Mouse (Mus musculus) midbrain, embryonic 11.5 days (tissue): ENCODE results near the gene Arhgef28. TPM values are rescaled to one million over a fixed set of nuclear protein-coding genes. Genes with fewer than 3 reads are reported as not detected.

Experiments
- ATAC-seq: fragments of 200-750 bp; cut with Nextera tagmentation; 2 replicates; pipeline ENCODE4 v1.8.0; 2017; ENCODE audit warnings: moderate TSS enrichment, moderate library complexity; ENCODE audit not compliant: low FRiP score
- DNase-seq: peaks from one replicate; pipeline ENCODE4 v3.0.0; 2015; ENCODE audit warnings: low spot score; ENCODE audit errors: missing footprints
- H3K27ac ChIP-seq: fragments of 300-500 bp; sonication (generic); 2 replicates; pipeline ENCODE4 v1.5.1; 2014; ENCODE audit warnings: low read depth, low read length
- H3K27me3 ChIP-seq: fragments of 300-500 bp; sonication (generic); 2 replicates; pipeline ENCODE4 v1.6.1; 2014; ENCODE audit warnings: mild to moderate bottlenecking, low read length, moderate library complexity, mixed read lengths; ENCODE audit not compliant: control insufficient read depth, insufficient read depth
- H3K36me3 ChIP-seq: fragments of 300-500 bp; sonication (generic); 2 replicates; pipeline ENCODE4 v1.6.1; 2014; ENCODE audit warnings: mild to moderate bottlenecking, low read length, moderate library complexity, mixed read lengths; ENCODE audit not compliant: control insufficient read depth, insufficient read depth
- H3K4me1 ChIP-seq: fragments of 300-500 bp; sonication (generic); 2 replicates; pipeline ENCODE4 v1.6.1; 2014; ENCODE audit warnings: low read length; ENCODE audit not compliant: control insufficient read depth, insufficient read depth
- H3K4me2 ChIP-seq: fragments of 300-500 bp; sonication (generic); 2 replicates; pipeline ENCODE4 v1.6.1; 2014; ENCODE audit warnings: mild to moderate bottlenecking, moderate library complexity
- H3K4me3 ChIP-seq: fragments of 300-500 bp; sonication (generic); 2 replicates; pipeline ENCODE4 v1.5.1; 2014; ENCODE audit warnings: low read depth, low read length
- H3K9ac ChIP-seq: fragments of 300-500 bp; sonication (generic); 2 replicates; pipeline ENCODE4 v1.6.1; 2014; ENCODE audit warnings: low read length
- H3K9me3 ChIP-seq: fragments of 300-500 bp; sonication (generic); 2 replicates; pipeline ENCODE4 v1.6.1; 2016; ENCODE audit warnings: low read length; ENCODE audit not compliant: control insufficient read depth
- WGBS: fragments of 180-500 bp; shearing (Covaris S2); extraction: QIAGEN DNeasy Blood & Tissue Kit; methylation state at CpG from one replicate; pipeline ENCODE4 v1.1.7; 2014; 5-methylcytosine and 5-hydroxymethylcytosine counted together
- polyA plus RNA-seq: library from polyadenylated mRNA; unstranded; fragments of >200 nt; fragmentation: Nextera tagmentation; extraction: Ambion mirVana; gene quantifications from 2 replicates; pipeline ENCODE4 v1.2.1, GENCODE M21; 2014

Arhgef28 gene
- polyA plus RNA-seq, 1 experiment from 2014 or later = 6.7 TPM

DNA sequence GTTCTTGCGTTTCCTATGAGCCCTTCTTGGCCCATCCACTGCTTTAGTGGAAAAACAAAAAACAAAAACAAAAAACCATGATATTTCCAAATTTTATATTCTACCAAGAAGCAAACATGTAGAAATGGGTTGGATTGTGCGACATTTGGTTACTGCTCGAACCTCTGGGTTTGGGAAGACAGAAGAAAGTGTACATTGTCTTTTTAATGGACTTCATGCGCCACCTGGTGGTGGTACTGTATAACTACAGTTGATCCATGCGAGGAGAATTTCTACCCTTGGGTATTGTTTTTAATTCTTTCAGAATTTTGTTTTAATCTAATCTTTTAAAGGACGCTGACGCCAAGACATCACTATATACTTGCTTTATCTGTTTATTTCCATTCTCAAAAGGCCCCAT, 268.3 kb downstream of the Arhgef28 start:
- ATAC-seq = no peak
- DNase-seq = peak; percentile 96
- no peaks in the 10 kb centered on the region for H3K9me3 ChIP-seq
- no peak overlapping the region for H3K4me2 ChIP-seq
- no peak overlapping the region for H3K9ac ChIP-seq
- H3K36me3 ChIP-seq = no peaks in the 10 kb centered on the region
- no peak overlapping the region for H3K4me3 ChIP-seq
- 22% methylated on average over 7 of the region's 7 CpGs for WGBS
- no peak overlapping the region for H3K27ac ChIP-seq
- no peaks in the 10 kb centered on the region; the same call in 1 of the 2 replicates for H3K4me1 ChIP-seq
- H3K27me3 ChIP-seq = no peaks in the 10 kb centered on the region

DNA sequence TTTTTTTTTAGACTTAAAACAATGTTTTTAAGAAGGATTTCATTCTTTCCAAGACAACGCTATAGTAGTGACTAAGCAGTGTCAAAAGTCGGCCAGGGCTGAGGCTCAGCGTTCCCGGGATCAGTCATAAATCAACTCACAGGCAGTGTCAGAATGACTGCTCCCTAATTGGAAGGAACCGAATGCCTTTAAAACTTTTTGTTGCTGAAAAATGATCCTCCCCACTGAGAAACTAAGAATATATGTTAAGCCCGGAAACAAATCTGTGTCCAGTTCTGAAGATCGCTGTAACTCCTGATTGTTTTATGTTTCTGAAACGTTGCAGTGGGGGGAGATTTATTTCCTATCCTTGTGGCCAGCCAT, 278.1 kb downstream of the Arhgef28 start:
- Histone ChIP-seq H3K4me1 (no peaks in the 10 kb centered on the region), H3K27me3 (no peaks in the 10 kb centered on the region), H3K36me3 (no peaks in the 10 kb centered on the region), H3K27ac (no peak overlapping the region), H3K4me3 (no peak overlapping the region), H3K9ac (no peak overlapping the region), H3K9me3 (no peaks in the 10 kb centered on the region), H3K4me2 (no peak overlapping the region)
- DNase-seq (no peak), ATAC-seq (no peak)
- 73% methylated on average over 8 of the region's 8 CpGs for WGBS

DNA sequence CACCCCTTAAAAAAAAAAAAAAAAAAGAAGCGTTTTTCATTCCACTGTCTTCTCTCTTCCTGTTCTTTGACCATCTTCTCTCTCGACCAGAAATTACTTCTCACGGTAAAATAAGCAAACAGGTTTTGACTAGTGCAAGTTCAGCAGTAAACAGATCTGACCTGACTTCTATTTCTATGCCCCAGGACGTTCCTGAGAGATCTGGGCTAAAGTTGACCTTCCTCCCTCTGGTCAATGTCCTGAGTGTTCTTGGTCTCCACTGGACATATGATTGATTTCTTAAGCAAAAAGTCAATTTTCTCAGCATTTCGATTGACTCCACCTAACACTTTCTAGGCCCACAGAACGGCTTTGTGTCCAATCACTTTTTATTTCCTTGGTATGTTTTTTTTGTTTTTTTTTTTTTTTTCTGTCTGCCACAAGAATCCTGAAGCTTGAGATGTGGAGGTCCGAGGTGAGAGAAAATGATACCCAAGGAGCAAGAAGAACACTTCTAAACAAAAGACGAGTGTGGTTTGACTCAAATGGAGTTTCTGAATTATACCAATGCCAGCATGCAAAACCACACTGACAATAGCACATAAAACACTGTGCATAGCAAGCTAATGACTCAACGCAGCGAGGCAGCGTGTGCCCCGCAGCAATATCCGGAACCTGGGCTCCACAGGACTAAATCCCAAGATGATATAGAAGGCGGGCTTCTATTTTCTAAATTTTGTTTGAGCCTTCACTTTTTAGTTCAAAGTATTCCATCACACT, 278.7 kb downstream of the Arhgef28 start:
- no peak overlapping the region for H3K4me3 ChIP-seq
- no peaks in the 10 kb centered on the region for H3K9me3 ChIP-seq
- H3K4me2 ChIP-seq = no peak overlapping the region
- no peaks in the 10 kb centered on the region for H3K36me3 ChIP-seq
- DNase-seq = no peak
- H3K27ac ChIP-seq = no peak overlapping the region
- no peaks in the 10 kb centered on the region for H3K4me1 ChIP-seq
- H3K27me3 ChIP-seq = no peaks in the 10 kb centered on the region
- no peak for ATAC-seq
- no peak overlapping the region for H3K9ac ChIP-seq
- 80% methylated on average over 14 of the region's 14 CpGs for WGBS

DNA sequence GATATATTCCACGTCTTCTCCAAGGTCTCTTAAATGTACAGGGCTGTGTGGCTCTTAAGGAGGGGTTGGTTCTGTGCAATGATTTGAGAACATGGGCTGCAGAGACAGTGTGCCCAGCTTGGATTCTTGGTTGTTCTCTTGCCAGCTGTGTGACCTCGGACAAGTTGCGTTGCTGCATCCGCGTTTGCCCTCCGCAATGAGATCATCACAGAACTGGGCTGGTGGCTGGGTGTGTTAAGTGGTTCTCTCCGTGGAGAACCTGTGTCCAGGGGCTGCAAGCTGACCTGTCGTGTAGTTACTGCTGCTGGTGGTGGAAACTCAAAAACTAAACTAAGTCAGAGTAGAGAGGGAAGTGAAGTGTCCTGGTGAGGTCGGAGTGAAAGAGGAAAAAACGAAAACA, 279.9 kb downstream of the Arhgef28 start:
- ATAC-seq (no peak), DNase-seq (no peak)
- no peaks in the 10 kb centered on the region for H3K36me3 ChIP-seq
- no peak overlapping the region for H3K27ac ChIP-seq
- H3K4me1 ChIP-seq = no peaks in the 10 kb centered on the region
- H3K4me2 ChIP-seq = no peak overlapping the region
- 91% methylated on average over 10 of the region's 10 CpGs for WGBS
- no peaks in the 10 kb centered on the region for H3K9me3 ChIP-seq
- H3K9ac ChIP-seq = no peak overlapping the region
- H3K4me3 ChIP-seq = no peak overlapping the region
- H3K27me3 ChIP-seq = no peaks in the 10 kb centered on the region

DNA sequence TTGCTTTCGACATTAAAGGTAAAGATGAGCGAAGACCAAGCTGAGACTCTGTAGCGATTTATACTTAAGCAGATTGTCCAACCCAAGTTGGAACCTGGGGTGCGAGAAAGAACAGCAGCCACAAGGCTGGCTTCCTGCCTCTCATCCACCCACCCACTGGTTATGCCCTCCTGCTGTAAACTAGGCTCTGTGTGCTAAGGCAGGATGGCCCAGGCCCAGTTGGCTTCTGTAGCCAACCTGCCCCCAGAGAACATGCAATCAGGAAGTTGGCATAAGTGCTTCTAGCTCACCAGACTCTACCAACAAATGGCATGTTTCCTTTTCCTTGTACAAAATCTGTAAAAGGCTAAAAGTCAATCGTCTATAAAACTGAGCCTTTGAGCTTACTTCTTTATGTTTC, 283.2 kb downstream of the Arhgef28 start:
- no peaks in the 10 kb centered on the region for H3K36me3 ChIP-seq
- peaks cover 6% of the 10 kb centered on the region; the same call in 1 of the 2 replicates for H3K27me3 ChIP-seq
- no peak overlapping the region for H3K4me2 ChIP-seq
- H3K27ac ChIP-seq = no peak overlapping the region
- H3K4me1 ChIP-seq = 0 out of 2 replicates have a peak, but pooled peaks cover 2% of the 10 kb centered on the region
- H3K4me3 ChIP-seq = no peak overlapping the region
- no peak overlapping the region for H3K9ac ChIP-seq
- H3K9me3 ChIP-seq = no peaks in the 10 kb centered on the region
- DNase-seq (no peak), ATAC-seq (no peak)
- WGBS = 94% methylated on average over 5 of the region's 5 CpGs

DNA sequence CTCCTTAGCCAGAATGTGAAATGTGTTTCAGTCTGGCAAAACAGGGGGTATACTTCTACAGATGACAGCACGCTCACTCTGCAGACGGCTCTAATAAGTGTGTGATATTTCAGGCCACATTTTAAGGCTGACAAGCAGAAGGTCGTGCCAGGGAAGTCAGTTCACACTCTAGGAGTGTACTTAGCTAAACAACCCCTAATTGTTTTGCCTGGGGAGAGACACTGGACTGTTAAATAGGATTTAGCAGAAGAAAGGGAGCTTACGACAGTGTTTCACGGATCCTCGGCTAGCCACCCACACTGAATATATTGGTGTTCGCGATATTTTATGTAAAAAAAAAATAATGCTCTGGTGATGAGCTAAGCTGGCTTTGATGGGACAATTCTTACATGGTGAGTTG, 286.6 kb downstream of the Arhgef28 start:
- no peak overlapping the region for H3K4me2 ChIP-seq
- no peak for DNase-seq
- no peak overlapping the region for H3K9ac ChIP-seq
- no peaks in the 10 kb centered on the region for H3K36me3 ChIP-seq
- H3K27me3 ChIP-seq = peaks cover 6% of the 10 kb centered on the region; the same call in 1 of the 2 replicates
- no peak for ATAC-seq
- H3K4me3 ChIP-seq = no peak overlapping the region
- no peak overlapping the region for H3K27ac ChIP-seq
- H3K9me3 ChIP-seq = no peaks in the 10 kb centered on the region
- 0 out of 2 replicates have a peak, but pooled peaks cover 2% of the 10 kb centered on the region for H3K4me1 ChIP-seq
- 8% methylated on average over 8 of the region's 8 CpGs for WGBS

DNA sequence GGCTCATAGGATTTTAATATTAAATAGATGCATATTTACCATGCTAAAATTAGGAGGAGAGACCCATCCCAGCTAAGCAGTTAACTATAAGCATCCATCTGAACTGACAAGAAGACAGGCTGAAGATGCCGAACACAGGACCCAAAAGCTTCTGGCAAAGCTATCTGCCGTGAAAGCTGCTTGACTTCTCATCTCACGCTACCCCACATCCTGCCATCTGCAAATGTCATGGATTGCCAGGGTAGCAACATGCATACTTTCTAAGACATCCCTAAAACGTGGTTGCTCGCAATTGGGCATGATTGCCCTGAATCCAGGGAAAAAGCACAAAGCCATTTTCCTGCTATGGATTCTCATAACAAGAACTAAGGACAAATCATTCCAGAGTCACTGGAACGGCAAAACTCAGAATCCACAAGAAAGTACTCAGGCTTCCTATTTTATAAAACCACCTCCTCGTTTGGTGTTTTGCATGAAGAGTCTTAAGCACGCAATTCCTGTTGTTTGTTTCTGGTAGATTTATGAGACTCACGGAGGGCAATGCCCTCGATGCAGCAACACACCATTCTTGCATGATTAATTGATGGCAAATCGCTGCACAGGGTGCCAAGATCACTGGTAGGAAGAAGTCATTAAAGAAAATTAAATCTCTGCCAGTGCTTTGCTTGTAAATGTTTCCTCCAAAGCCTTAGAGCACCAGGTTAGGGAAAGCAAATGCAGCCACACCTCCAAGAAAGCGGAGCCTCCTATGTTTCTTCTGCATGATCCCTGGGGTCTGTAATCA, 287.9 kb downstream of the Arhgef28 start:
- H3K4me3 ChIP-seq = no peak overlapping the region
- H3K27ac ChIP-seq = no peak overlapping the region
- WGBS = 89% methylated on average over 12 of the region's 12 CpGs
- ATAC-seq (no peak), DNase-seq (no peak)
- peaks cover 6% of the 10 kb centered on the region; the same call in 1 of the 2 replicates for H3K27me3 ChIP-seq
- H3K36me3 ChIP-seq = no peaks in the 10 kb centered on the region
- 0 out of 2 replicates have a peak, but pooled peaks cover 2% of the 10 kb centered on the region for H3K4me1 ChIP-seq
- no peaks in the 10 kb centered on the region for H3K9me3 ChIP-seq
- H3K9ac ChIP-seq = no peak overlapping the region
- no peak overlapping the region for H3K4me2 ChIP-seq

DNA sequence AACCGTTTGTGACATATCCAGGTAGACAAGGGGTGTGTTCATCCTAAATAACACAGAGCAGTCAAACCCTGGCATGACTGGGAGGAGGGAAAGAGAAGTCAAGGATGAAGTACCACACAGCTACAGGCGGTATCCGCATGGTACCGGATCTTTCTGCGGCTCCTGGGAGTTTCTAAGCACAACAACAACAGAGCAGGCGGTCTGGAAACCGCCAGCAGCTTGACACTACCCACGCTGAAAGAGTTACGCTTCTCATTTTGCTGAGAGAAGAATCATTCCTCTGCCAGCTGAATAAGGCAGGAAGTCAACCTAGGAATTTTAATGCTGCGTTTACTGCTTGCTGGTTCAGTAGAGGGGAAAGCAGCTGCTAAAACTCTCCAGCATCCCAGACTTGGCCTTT, 295.2 kb downstream of the Arhgef28 start:
- no peak overlapping the region for H3K27ac ChIP-seq
- no peaks in the 10 kb centered on the region for H3K36me3 ChIP-seq
- ATAC-seq (no peak), DNase-seq (no peak)
- H3K9me3 ChIP-seq = no peaks in the 10 kb centered on the region
- 0 out of 2 replicates have a peak, but pooled peaks cover 4% of the 10 kb centered on the region for H3K4me1 ChIP-seq
- no peak overlapping the region for H3K9ac ChIP-seq
- no peak overlapping the region for H3K4me2 ChIP-seq
- H3K4me3 ChIP-seq = no peak overlapping the region
- WGBS = 23% methylated on average over 10 of the region's 10 CpGs
- H3K27me3 ChIP-seq = no peaks in the 10 kb centered on the region

DNA sequence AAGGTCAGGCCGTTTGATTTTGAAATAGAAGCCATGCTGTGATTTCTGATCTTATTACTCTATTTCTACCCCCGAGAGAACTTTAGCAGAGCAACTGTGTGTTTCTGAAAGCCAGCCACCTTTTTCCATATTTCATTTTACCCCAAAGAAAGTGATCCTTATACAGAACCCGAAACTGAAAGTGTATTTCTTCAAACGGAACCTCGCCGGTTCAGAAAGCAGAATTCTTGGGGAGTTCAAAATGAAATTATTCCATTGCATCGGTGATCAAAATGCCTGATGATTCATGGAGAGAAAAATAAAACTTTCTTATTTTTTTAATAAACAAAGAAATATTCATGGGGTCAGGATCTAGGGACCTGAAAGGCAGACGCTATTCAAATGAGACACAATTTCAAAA, 303.4 kb downstream of the Arhgef28 start:
- Histone ChIP-seq H3K27me3 (no peaks in the 10 kb centered on the region), H3K36me3 (no peaks in the 10 kb centered on the region), H3K4me1 (peaks cover 6% of the 10 kb centered on the region), H3K4me3 (no peak overlapping the region), H3K27ac (no peak overlapping the region), H3K9me3 (no peaks in the 10 kb centered on the region), H3K4me2 (no peak overlapping the region), H3K9ac (no peak overlapping the region)
- DNase-seq (no peak), ATAC-seq (no peak)
- 90% methylated on average over 8 of the region's 8 CpGs for WGBS
